Mouse (Mus musculus) MEL (cell line): ENCODE measurements around the gene Olfr1359. TPM values are rescaled to one million over a fixed set of nuclear protein-coding genes. Genes with fewer than 3 reads are reported as not detected.

Source experiments
- DNase-seq: peaks from one replicate; pipeline ENCODE4 v3.0.0; 2011; ENCODE audit warnings: low read depth, low spot score
- H3K27ac ChIP-seq: 2 replicates; pipeline ENCODE4 v1.5.1; 2012; ENCODE audit warnings: low read depth, mild to moderate bottlenecking, control low read depth, low read length, moderate library complexity; ENCODE audit not compliant: control insufficient read depth
- H3K27me3 ChIP-seq, 2 experiments: fragments of 150-350 bp in 1 of 2; sonication (generic) in 1 of 2; 2 replicates each; pipeline ENCODE4 v1.6.1; 2012; ENCODE audit warnings: low read length in 2 of 2, mild to moderate bottlenecking in 2 of 2, improper control_type of control experiment in 1 of 2, moderate library complexity in 1 of 2; ENCODE audit not compliant: insufficient read depth in 2 of 2, control insufficient read depth in 1 of 2
- H3K36me3 ChIP-seq, 2 experiments: 2 replicates each; pipeline ENCODE4 v1.6.1; 2012 to 2014; ENCODE audit warnings: low read length in 2 of 2, improper control_type of control experiment in 1 of 2, inconsistent platforms in 1 of 2, mild to moderate bottlenecking in 1 of 2; ENCODE audit not compliant: insufficient read depth in 2 of 2, control insufficient read depth in 1 of 2
- H3K4me1 ChIP-seq, 2 experiments: fragments of 150-350 bp in 1 of 2; sonication (generic) in 1 of 2; 2 replicates each; pipeline ENCODE4 v1.6.1; 2012; ENCODE audit warnings: low read length in 2 of 2, improper control_type of control experiment in 1 of 2, mild to moderate bottlenecking in 1 of 2; ENCODE audit not compliant: insufficient read depth in 2 of 2, control insufficient read depth in 1 of 2
- H3K4me3 ChIP-seq, 2 experiments: fragments of 150-350 bp in 1 of 2; sonication (generic) in 1 of 2; 2 replicates each; pipeline ENCODE4 v1.5.1; 2012; ENCODE audit warnings: low read depth in 2 of 2, low read length in 2 of 2, mild to moderate bottlenecking in 2 of 2, moderate library complexity in 2 of 2, control low read depth in 1 of 2, improper control_type of control experiment in 1 of 2; ENCODE audit not compliant: control insufficient read depth in 1 of 2, insufficient read depth in 1 of 2
- H3K79me2 ChIP-seq: 2 replicates; pipeline ENCODE4 v1.6.1; 2012; ENCODE audit warnings: mild to moderate bottlenecking, low read length, moderate library complexity; ENCODE audit not compliant: control insufficient read depth, poor library complexity, insufficient read depth
- H3K9ac ChIP-seq: 2 replicates; pipeline ENCODE4 v1.6.1; 2012; ENCODE audit warnings: low read depth, mild to moderate bottlenecking, control low read depth, low read length, moderate library complexity; ENCODE audit not compliant: control insufficient read depth, poor library complexity, severe bottlenecking
- H3K9me3 ChIP-seq: fragments of 150-350 bp; sonication (generic); replicated peaks from 2 replicates; pipeline ENCODE4 v1.6.1; 2012; ENCODE audit warnings: mild to moderate bottlenecking, low read length, improper control_type of control experiment, moderate library complexity; ENCODE audit not compliant: insufficient read depth
- BHLHE40 ChIP-seq: IDR thresholded peaks from 2 replicates; pipeline ENCODE4 v1.6.1; 2012; ENCODE audit warnings: low read depth, mild to moderate bottlenecking, inconsistent platforms, low read length, improper control_type of control experiment, borderline replicate concordance
- CHD1 ChIP-seq: IDR thresholded peaks from 2 replicates; pipeline ENCODE4 v1.6.1; 2012; ENCODE audit warnings: low read depth, mild to moderate bottlenecking, inconsistent platforms, low read length, improper control_type of control experiment
- CHD2 ChIP-seq: IDR thresholded peaks from 2 replicates; pipeline ENCODE4 v1.6.1; 2011; ENCODE audit warnings: low read length, improper control_type of control experiment
- E2F4 ChIP-seq: IDR thresholded peaks from 2 replicates; pipeline ENCODE4 v1.6.1; 2011; ENCODE audit warnings: low read depth, low read length, improper control_type of control experiment, borderline replicate concordance
- JUND ChIP-seq: IDR thresholded peaks from 2 replicates; pipeline ENCODE4 v1.6.1; 2011; ENCODE audit warnings: low read depth, mild to moderate bottlenecking, improper control_type of control experiment, low read length
- KAT2A ChIP-seq: conservative IDR thresholded peaks from 2 replicates; pipeline ENCODE4 v1.6.1; 2012; ENCODE audit warnings: low read depth, low read length, improper control_type of control experiment, inconsistent platforms
- MAX ChIP-seq: IDR thresholded peaks from 2 replicates; pipeline ENCODE4 v1.6.1; 2011; ENCODE audit warnings: low read length, improper control_type of control experiment
- MYC ChIP-seq: IDR thresholded peaks from 2 replicates; pipeline ENCODE4 v1.6.1; 2011; ENCODE audit warnings: low read depth, mild to moderate bottlenecking, low read length, improper control_type of control experiment, moderate library complexity
- NELFE ChIP-seq: IDR thresholded peaks from 2 replicates; pipeline ENCODE4 v1.6.1; 2011; ENCODE audit warnings: low read depth, low read length, improper control_type of control experiment
- NRF1 ChIP-seq: IDR thresholded peaks from 2 replicates; pipeline ENCODE4 v1.6.1; 2014; ENCODE audit warnings: low read depth, mild to moderate bottlenecking, inconsistent platforms, low read length, improper control_type of control experiment, moderate library complexity; ENCODE audit not compliant: poor library complexity, insufficient read depth, severe bottlenecking
- SIN3A ChIP-seq: IDR thresholded peaks from 2 replicates; pipeline ENCODE4 v1.6.1; 2012; ENCODE audit warnings: low read length, improper control_type of control experiment, inconsistent platforms
- SMC3 ChIP-seq: IDR thresholded peaks from 2 replicates; pipeline ENCODE4 v1.6.1; 2011; ENCODE audit warnings: low read depth, low read length, improper control_type of control experiment
- TBP ChIP-seq: IDR thresholded peaks from 2 replicates; pipeline ENCODE4 v1.8.0; 2011; ENCODE audit warnings: low read depth, low read length, improper control_type of control experiment
- TCF12 ChIP-seq: IDR thresholded peaks from 2 replicates; pipeline ENCODE4 v1.6.1; 2014; ENCODE audit warnings: low read depth, mild to moderate bottlenecking, inconsistent platforms, low read length, improper control_type of control experiment, moderate library complexity
- ZC3H11A ChIP-seq: IDR thresholded peaks from 2 replicates; pipeline ENCODE4 v1.6.1; 2012; ENCODE audit warnings: low read depth, mild to moderate bottlenecking, inconsistent platforms, low read length, improper control_type of control experiment
- ZKSCAN1 ChIP-seq: IDR thresholded peaks from 2 replicates; pipeline ENCODE4 v1.6.1; 2012; ENCODE audit warnings: low read depth, mild to moderate bottlenecking, inconsistent platforms, low read length, improper control_type of control experiment, moderate library complexity
- ZMIZ1 ChIP-seq: IDR thresholded peaks from 2 replicates; pipeline ENCODE4 v1.6.1; 2012; ENCODE audit warnings: low read depth, mild to moderate bottlenecking, inconsistent platforms, low read length, improper control_type of control experiment, moderate library complexity
- polyA plus RNA-seq, 2 experiments: library from polyadenylated mRNA; stranded (reverse) in 1 of 2; unstranded in 1 of 2; fragments of >175 nt in 1 of 2; fragments of >200 nt in 1 of 2; gene quantifications; 2 replicates each; pipeline versions ENCODE4 v1.2.1 to v1.2.4; 2012; ENCODE audit warnings: low replicate concordance in 2 of 2, low read depth in 1 of 2; ENCODE audit not compliant: insufficient read length in 2 of 2, insufficient read depth in 1 of 2, missing spikeins in 1 of 2
- total RNA-seq: library from RNA; depleted of rRNA; stranded (reverse); fragments of 300-350 nt; gene quantifications from 2 replicates; pipeline ENCODE4 v1.2.3, GENCODE M21; 2012; rRNA removed

Gene Olfr1359
- not detected in 2 replicates for total RNA-seq
- not detected for polyA plus RNA-seq

- H3K79me2 ChIP-seq = no peaks in the 10 kb centered on the region
- TF ChIP-seq JUND = no peak
- TF ChIP-seq ZMIZ1 = no peak
- no peak for TF ChIP-seq SIN3A
- no peak for TF ChIP-seq TCF12
- no peak for TF ChIP-seq NRF1
- H3K27me3 ChIP-seq = peaks cover 0 to 3% of the 10 kb centered on the region in 2 experiments; a peak in 2 of 4 replicates
- H3K9ac ChIP-seq = no peak within 1 kb of the TSS
- no peak within 1 kb of the TSS for H3K4me3 ChIP-seq
- no peaks in the 10 kb centered on the region for H3K4me1 ChIP-seq
- H3K27ac ChIP-seq = no peak within 1 kb of the TSS
- no peaks in the 10 kb centered on the region for H3K9me3 ChIP-seq
- H3K36me3 ChIP-seq = no peaks in the 10 kb centered on the region
- DNase-seq = no peak
These were observed at the start of gene Olfr1359 for GRCm38 (mm10) chr13:21697811-21698210. Gene Olfr1359 (plus strand): TSS chr13:21698111.

GRCm38 (mm10) chr13:21663286-21663685 is 34.6 kb upstream of the Olfr1359 start, which contains the start of gene Olfr1361:
Gene Olfr1361 (minus strand): TSS chr13:21663386.
- Histone ChIP-seq H3K9me3 (no peaks in the 10 kb centered on the region), H3K27me3 (no peaks in the 10 kb centered on the region; a peak in 1 of 4 replicates), H3K4me1 (no peaks in the 10 kb centered on the region), H3K36me3 (no peaks in the 10 kb centered on the region), H3K4me3 (no peak within 1 kb of the TSS), H3K79me2 (no peaks in the 10 kb centered on the region), H3K9ac (no peak within 1 kb of the TSS), H3K27ac (no peak within 1 kb of the TSS)
- DNase-seq = no peak
- TF ChIP-seq BHLHE40 = no peak
- no peak for TF ChIP-seq MYC
- no peak for TF ChIP-seq NELFE
- no peak for TF ChIP-seq ZKSCAN1

GRCm38 (mm10) chr13:21677305-21677704 is 20.6 kb upstream of the Olfr1359 start, which contains the start of gene Olfr1360:
Gene Olfr1360 (minus strand): TSS chr13:21677405.
- Histone ChIP-seq H3K27ac (no peak within 1 kb of the TSS), H3K9ac (no peak within 1 kb of the TSS), H3K27me3 (no peaks in the 10 kb centered on the region; a peak in 2 of 4 replicates), H3K79me2 (no peaks in the 10 kb centered on the region), H3K4me1 (no peaks in the 10 kb centered on the region), H3K36me3 (no peaks in the 10 kb centered on the region), H3K4me3 (no peak within 1 kb of the TSS), H3K9me3 (no peaks in the 10 kb centered on the region)
- no peak for DNase-seq
- no peak for TF ChIP-seq SIN3A
- no peak for TF ChIP-seq CHD1
- no peak for TF ChIP-seq SMC3
- no peak for TF ChIP-seq CHD2
- no peak for TF ChIP-seq ZC3H11A
- TF ChIP-seq MAX = no peak
- TF ChIP-seq NELFE = no peak
- TF ChIP-seq TBP = no peak
- no peak for TF ChIP-seq E2F4
- no peak for TF ChIP-seq KAT2A
